Mouse (Mus musculus): ENCODE measurements at regions not wholly inside any gene's neighbourhood (a gene's known extent, or its start where the extent isn't known, plus 50 kb on each side); places are given as distances from the start of the nearest gene placed in this dataset.

- no peak overlapping the region for H3K4me3 ChIP-seq
- 41% methylated on average over 10 of the region's 10 CpGs for WGBS
- H3K36me3 ChIP-seq: no peaks in the 10 kb centered on the region
- H3K27ac ChIP-seq: no peak overlapping the region
- H3K9me3 ChIP-seq: no peaks in the 10 kb centered on the region
- DNase-seq (ENCODE audit: low spot score): no peak
- peaks cover 26% of the 10 kb centered on the region for H3K4me1 ChIP-seq
- H3K27me3 ChIP-seq (ENCODE audit: insufficient read depth, poor library complexity, severe bottlenecking): peaks cover 82% of the 10 kb centered on the region
Measured at GRCm38 (mm10) chr2:172727576-172727975, 178.2 kb downstream of the Tfap2c start.

DNA sequence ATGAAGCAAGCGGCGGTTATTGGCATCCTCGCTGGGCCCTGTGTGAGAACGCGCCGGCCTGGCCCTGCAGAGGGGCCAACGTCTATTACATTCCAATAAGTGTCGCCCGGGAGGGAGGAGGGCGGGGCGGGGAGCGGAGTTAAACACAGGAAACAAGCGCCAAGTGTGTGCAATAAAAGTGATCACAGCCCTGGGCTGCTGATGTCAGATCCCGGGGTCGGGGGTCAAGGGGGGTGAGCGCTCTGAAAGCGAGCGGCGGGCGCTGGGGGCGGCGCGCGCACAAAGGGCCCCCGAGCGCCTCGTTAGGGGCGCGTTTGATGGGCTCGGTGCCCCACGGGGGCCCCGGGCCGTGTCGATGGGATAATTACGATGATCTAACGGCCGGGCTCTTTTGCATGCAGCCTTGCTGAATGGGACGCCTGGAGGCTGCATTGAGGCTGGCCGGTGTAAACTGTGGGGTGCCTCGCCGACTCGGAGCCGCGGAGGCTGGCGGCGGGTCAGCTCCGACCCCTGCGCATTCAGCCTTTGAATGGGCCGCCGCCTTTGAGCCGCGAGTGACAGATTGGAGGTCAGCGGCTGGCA, 178.9 kb downstream of the Tfap2c start:
- peaks cover 28% of the 10 kb centered on the region for H3K4me1 ChIP-seq
- no peaks in the 10 kb centered on the region for H3K9me3 ChIP-seq
- peak overlapping the region; percentile 64 for H3K27ac ChIP-seq
- no peak for DNase-seq (ENCODE audit: low spot score)
- H3K36me3 ChIP-seq: no peaks in the 10 kb centered on the region
- under 1% methylated on average over 53 of the region's 53 CpGs for WGBS
- peak overlapping the region; percentile 67 for H3K4me3 ChIP-seq
- H3K27me3 ChIP-seq (ENCODE audit: insufficient read depth, poor library complexity, severe bottlenecking): peaks cover 89% of the 10 kb centered on the region

- Histone ChIP-seq H3K27me3 (ENCODE audit: insufficient read depth, poor library complexity, severe bottlenecking) (peaks cover 91% of the 10 kb centered on the region), H3K4me1 (peaks cover 28% of the 10 kb centered on the region), H3K9me3 (no peaks in the 10 kb centered on the region), H3K4me3 (peak overlapping the region; percentile 67; the same call in 1 of the 2 replicates), H3K27ac (no peak overlapping the region), H3K36me3 (no peaks in the 10 kb centered on the region)
- DNase-seq (ENCODE audit: low spot score): no peak
- 58% methylated on average over 4 of the region's 4 CpGs for WGBS
Measured at GRCm38 (mm10) chr2:172729151-172729550, 179.8 kb downstream of the Tfap2c start.

DNA sequence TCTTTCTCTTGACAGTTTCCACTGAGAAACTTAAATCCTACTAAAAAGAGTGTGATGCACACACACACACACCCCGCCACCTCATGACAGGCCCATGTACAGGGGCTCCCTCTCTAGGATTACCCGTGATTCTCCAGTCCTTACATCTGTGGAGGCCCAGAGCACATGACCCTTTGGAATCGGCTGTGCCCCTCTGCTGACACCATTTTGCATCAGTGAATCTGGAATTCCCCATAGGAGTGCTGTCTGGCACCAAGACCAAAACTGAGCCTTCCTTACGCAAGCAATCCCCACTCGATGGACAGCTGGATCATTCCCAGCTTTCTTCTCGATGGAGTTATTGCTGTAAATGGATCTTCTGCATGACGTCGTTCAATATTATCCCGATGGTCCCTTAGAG, 180.3 kb downstream of the Tfap2c start:
- H3K9me3 ChIP-seq: no peaks in the 10 kb centered on the region
- 70% methylated on average over 9 of the region's 9 CpGs for WGBS
- H3K36me3 ChIP-seq: no peaks in the 10 kb centered on the region
- H3K4me1 ChIP-seq: peaks cover 28% of the 10 kb centered on the region
- no peak overlapping the region for H3K27ac ChIP-seq
- H3K27me3 ChIP-seq (ENCODE audit: insufficient read depth, poor library complexity, severe bottlenecking): peaks cover 97% of the 10 kb centered on the region
- no peak for DNase-seq (ENCODE audit: low spot score)
- no peak overlapping the region for H3K4me3 ChIP-seq

DNA sequence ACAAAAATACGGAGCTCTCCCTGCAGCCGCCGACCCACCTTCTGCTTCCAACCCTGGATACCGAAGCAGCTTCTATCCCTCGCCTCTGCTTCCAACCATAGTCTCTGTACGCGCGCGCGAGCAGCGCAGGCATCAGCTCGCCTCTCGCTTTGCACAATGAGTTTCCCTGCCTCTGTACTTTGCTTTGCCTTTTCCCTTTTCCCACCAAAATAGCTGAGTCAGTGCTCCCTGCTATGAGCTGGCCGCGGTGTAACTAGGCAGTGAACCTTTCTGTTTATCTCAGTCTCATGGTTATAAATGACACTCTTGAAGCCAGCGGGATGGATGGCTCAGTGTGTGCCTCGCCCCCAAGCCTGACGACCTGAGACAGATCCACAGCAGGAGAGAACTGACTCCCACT, 182.0 kb downstream of the Tfap2c start:
- Histone ChIP-seq H3K4me1 (peaks cover 28% of the 10 kb centered on the region), H3K9me3 (no peaks in the 10 kb centered on the region), H3K27ac (no peak overlapping the region), H3K36me3 (no peaks in the 10 kb centered on the region), H3K4me3 (peak overlapping the region; percentile 36), H3K27me3 (ENCODE audit: insufficient read depth, poor library complexity, severe bottlenecking) (peaks cover 98% of the 10 kb centered on the region)
- whole genome bisulfite sequencing: 4% methylated on average over 18 of the region's 18 CpGs
- no peak for DNase-seq (ENCODE audit: low spot score)

- H3K4me3 ChIP-seq: no peak overlapping the region
- WGBS: 10% methylated on average over 19 of the region's 19 CpGs
- no peaks in the 10 kb centered on the region for H3K9me3 ChIP-seq
- H3K27me3 ChIP-seq (ENCODE audit: insufficient read depth, poor library complexity, severe bottlenecking): peaks cover 98% of the 10 kb centered on the region
- peaks cover 25% of the 10 kb centered on the region for H3K4me1 ChIP-seq
- no peaks in the 10 kb centered on the region for H3K36me3 ChIP-seq
- DNase-seq (ENCODE audit: low spot score): no peak
- H3K27ac ChIP-seq: no peak overlapping the region
Measured at GRCm38 (mm10) chr2:172732453-172733210, 183.2 kb downstream of the Tfap2c start.

DNA sequence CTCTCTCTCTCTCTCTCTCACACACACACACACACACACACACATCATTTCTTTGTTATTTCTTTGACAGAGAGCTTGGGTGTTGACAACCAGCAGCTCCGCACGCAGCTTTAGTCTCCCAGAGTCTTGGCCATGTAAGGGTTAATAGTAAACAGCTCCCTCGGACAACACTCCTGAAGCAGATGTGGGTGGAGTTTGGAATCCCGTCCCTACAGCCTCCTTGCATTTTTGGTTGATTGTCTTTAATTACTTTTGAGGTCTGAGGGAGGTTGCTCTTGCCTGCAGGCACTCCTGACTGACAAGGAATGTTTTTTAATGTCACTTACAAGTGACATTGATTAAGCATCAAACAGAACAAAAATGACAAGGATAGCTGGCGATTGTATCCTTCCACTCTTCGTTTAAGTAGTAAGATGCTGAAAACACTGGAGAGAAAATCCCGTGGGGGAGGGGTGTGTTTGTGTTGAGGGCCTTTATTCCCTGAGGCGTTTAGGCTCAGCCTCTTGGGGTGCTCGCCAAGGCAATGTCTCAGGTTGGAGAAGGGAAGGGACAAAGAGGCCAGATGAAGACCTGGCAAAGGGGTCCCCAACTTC, 184.1 kb downstream of the Tfap2c start:
- peaks cover 18% of the 10 kb centered on the region for H3K4me1 ChIP-seq
- H3K27ac ChIP-seq: no peak overlapping the region
- no peaks in the 10 kb centered on the region for H3K9me3 ChIP-seq
- peaks cover 98% of the 10 kb centered on the region for H3K27me3 ChIP-seq (ENCODE audit: insufficient read depth, poor library complexity, severe bottlenecking)
- H3K4me3 ChIP-seq: no peak overlapping the region
- WGBS: 5% methylated on average over 9 of the region's 9 CpGs
- H3K36me3 ChIP-seq: no peaks in the 10 kb centered on the region
- DNase-seq (ENCODE audit: low spot score): no peak

- Histone ChIP-seq H3K27me3 (ENCODE audit: insufficient read depth, poor library complexity, severe bottlenecking) (peaks cover 97% of the 10 kb centered on the region), H3K4me1 (peaks cover 27% of the 10 kb centered on the region), H3K36me3 (no peaks in the 10 kb centered on the region), H3K4me3 (no peak overlapping the region), H3K27ac (no peak overlapping the region), H3K9me3 (no peaks in the 10 kb centered on the region)
- DNase-seq (ENCODE audit: low spot score): no peak
- WGBS: 10% methylated on average over 6 of the region's 6 CpGs
Measured at GRCm38 (mm10) chr2:172735621-172736020, 186.2 kb downstream of the Tfap2c start.

DNA sequence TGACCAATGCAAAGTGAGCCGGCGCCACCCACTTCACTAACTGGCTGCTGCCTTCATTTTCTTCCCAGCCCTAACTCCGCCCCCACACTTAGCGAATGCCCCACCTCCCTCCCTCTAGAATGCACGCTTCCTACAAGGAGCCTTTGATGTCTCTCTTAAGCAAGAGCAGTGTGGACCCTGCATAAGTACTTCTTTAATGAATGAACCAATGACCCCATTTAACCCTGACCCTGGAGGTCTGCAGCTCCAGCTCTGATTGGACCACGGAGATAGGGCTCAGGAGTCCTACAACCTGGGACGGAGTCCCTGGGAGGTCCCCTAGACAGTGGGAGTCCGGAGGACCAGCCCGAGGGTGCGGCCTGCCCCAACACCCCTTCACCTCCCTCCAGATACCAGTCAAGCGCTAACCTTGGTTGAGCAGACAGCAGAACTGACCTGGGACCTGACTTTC, 189.7 kb downstream of the Tfap2c start:
- H3K9me3 ChIP-seq: no peaks in the 10 kb centered on the region
- peaks cover 86% of the 10 kb centered on the region for H3K27me3 ChIP-seq (ENCODE audit: insufficient read depth, poor library complexity, severe bottlenecking)
- no peak for DNase-seq (ENCODE audit: low spot score)
- no peaks in the 10 kb centered on the region for H3K36me3 ChIP-seq
- H3K27ac ChIP-seq: no peak overlapping the region
- H3K4me3 ChIP-seq: 0 out of 2 replicates have a peak overlapping the region, but pooled peaks have one; percentile 6
- peaks cover 14% of the 10 kb centered on the region for H3K4me1 ChIP-seq
- WGBS: 6% methylated on average over 11 of the region's 11 CpGs

DNA sequence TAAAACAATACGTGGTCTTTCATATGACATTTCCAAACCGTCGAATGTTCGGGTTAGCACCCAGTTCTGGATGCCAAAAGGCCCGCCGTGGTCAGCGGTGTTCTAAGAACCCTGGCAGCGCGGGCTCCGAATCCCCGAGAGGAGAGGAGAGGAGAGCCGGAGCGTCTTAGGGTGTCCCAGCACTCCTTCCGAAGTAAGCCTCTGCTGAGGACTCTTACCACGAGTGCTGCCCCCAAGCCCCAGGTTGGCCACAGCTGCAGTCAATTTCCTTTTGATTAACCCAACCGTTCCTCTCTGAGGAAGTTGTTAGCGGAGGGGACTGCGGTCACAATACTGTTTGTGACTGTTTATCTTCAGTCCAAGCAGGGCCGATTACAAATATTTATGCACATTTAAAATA, 190.1 kb downstream of the Tfap2c start:
- Histone ChIP-seq H3K27ac (no peak overlapping the region), H3K4me3 (0 out of 2 replicates have a peak overlapping the region, but pooled peaks have one; percentile 6), H3K36me3 (no peaks in the 10 kb centered on the region), H3K9me3 (no peaks in the 10 kb centered on the region), H3K4me1 (peaks cover 14% of the 10 kb centered on the region), H3K27me3 (ENCODE audit: insufficient read depth, poor library complexity, severe bottlenecking) (peaks cover 81% of the 10 kb centered on the region)
- 13% methylated on average over 19 of the region's 19 CpGs for WGBS
- DNase-seq (ENCODE audit: low spot score): no peak

GRCm38 (mm10) chr2:172751364-172751763, 188.8 kb downstream of the Bmp7 start:
- Histone ChIP-seq H3K4me3 (no peak overlapping the region), H3K27me3 (ENCODE audit: insufficient read depth, poor library complexity, severe bottlenecking) (peaks cover 42% of the 10 kb centered on the region), H3K36me3 (no peaks in the 10 kb centered on the region), H3K4me1 (peaks cover 10% of the 10 kb centered on the region; the same call in 1 of the 2 replicates), H3K27ac (no peak overlapping the region), H3K9me3 (no peaks in the 10 kb centered on the region)
- DNase-seq (ENCODE audit: low spot score): no peak
- 81% methylated on average over 11 of the region's 11 CpGs for WGBS

- DNase-seq (ENCODE audit: low spot score): no peak
- Histone ChIP-seq H3K27ac (no peak overlapping the region; the same call in 1 of the 2 replicates), H3K4me3 (no peak overlapping the region), H3K9me3 (no peaks in the 10 kb centered on the region), H3K4me1 (peaks cover 30% of the 10 kb centered on the region), H3K36me3 (no peaks in the 10 kb centered on the region), H3K27me3 (ENCODE audit: insufficient read depth, poor library complexity, severe bottlenecking) (peaks cover 86% of the 10 kb centered on the region)
- 36% methylated on average over 15 of the region's 15 CpGs for WGBS
Measured at GRCm38 (mm10) chr2:172755686-172756471, 184.2 kb downstream of the Bmp7 start.
